Mouse (Mus musculus): ENCODE measurements at regions not wholly inside any gene's neighbourhood (a gene's known extent, or its start where the extent isn't known, plus 50 kb on each side); places are given as distances from the start of the nearest gene placed in this dataset.

DNA sequence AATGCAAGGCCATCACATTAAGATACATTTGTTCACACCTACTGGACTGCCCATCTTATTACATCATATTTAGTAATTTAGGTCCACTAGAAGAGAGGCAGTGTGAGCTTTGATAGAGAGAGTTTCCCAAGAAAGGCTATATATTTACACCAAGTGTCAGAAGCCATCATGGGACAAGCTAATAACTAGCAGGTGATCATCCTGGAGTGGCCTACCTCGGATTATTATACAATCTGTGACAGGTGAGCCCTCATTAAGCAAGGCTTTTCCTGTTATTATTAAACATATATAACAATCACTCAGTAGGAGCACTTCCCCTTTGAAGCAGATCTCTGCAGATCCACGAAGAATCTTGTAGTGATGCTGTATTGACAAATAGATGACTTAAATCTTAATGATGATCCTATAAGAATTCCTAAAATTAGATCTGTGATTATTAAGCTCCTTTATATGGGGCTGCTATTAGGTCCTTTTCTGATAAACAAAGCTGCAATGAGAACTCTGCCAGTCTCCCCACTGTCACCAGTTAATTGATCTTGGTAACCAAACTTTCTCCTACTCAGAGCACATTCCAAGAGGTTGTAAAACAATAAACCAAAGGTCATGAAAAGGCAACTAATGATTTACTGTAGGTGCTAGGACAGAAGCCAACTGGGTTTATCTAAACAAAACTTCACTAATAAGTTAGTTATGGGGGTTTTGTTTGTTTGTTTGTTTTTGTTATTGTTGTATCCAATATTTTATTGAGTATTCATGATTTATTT, 1068.2 kb downstream of the Zpld1 start:
- TF ChIP-seq CTCF (IDR thresholded peaks at IDR 0.05; ENCODE audit: low read depth) (no peak), EP300 (IDR thresholded peaks at IDR 0.05; ENCODE audit: low read depth) (no peak)
